Mouse (Mus musculus) megakaryocyte, embryonic 14.5 days (primary cell): ENCODE data around the gene Grin2a.

Experiments
- FLI1 ChIP-seq: IDR thresholded peaks from 2 replicates; pipeline ENCODE4 v1.6.1; 2012; ENCODE audit warnings: low read length, inconsistent platforms, mixed read lengths
- GATA1 ChIP-seq: IDR thresholded peaks from 3 replicates; pipeline ENCODE4 v1.6.1; 2012; ENCODE audit warnings: mixed read lengths, low read length, inconsistent platforms, borderline replicate concordance

GRCm38 (mm10) chr16:10009743-10010142 is 14.4 kb upstream of the Grin2a start:
- no peak for TF ChIP-seq GATA1
- TF ChIP-seq FLI1: no peak
